Mouse (Mus musculus) embryonic fibroblast, embryonic 13.5 days (primary cell): ENCODE data around the gene Grpel1.

Source experiments
- CTCF ChIP-seq: IDR thresholded peaks from 2 replicates; pipeline ENCODE4 v1.5.1; 2011; ENCODE audit warnings: mild to moderate bottlenecking, control low read depth, low read length, moderate library complexity, borderline replicate concordance; ENCODE audit not compliant: insufficient read depth
- POLR2A ChIP-seq: IDR thresholded peaks from 2 replicates; pipeline ENCODE4 v1.6.1; 2011; ENCODE audit warnings: low read depth, mild to moderate bottlenecking, control low read depth, low read length, moderate library complexity

GRCm38 (mm10) chr5:36451119-36451518 is 13.7 kb upstream of the Grpel1 start:
- no peak for TF ChIP-seq POLR2A
- no peak for TF ChIP-seq CTCF
